8 mouse cellular contexts compared by ENCODE assay signal in the genomic region with DNA sequence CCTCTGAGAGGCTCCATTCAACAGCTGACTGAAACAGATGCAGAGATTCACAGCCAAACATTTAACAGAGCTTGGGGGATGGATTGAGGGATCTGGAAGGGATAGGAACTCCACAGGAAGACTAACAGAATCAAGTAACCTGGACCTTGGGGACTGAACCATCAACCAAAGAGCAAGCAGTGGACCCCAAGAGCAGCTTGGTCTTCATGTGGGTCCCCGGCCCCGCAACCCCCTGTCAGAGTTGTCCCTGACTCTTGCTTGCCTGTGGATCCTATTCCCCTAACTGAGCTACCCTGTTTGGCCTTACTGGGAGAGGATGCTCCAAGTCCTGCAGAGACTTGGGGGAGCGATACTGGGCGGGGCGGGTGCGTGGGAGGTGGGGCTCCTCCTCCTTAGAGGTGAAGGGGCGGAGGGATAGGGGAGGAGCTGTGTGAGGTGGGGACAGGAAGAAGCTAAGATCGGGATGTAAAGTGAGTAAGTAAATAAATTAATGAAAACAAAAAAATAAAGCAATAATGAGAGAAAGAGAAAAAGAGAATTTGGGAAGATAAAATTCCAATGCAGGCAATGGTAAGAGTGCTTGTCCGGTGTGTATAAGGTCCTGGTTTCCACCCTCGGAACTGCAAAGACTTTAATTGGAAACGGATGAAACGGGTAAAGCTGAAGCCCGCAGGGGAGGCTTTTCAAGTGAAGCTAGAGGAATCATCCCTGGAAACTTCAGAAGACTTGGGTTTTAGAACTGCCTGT. TPM values are rescaled to one million over a fixed set of nuclear protein-coding genes. Genes with fewer than 3 reads are reported as not detected.
A peak's percentile ranks its signal among the peaks of the same experiment; 100 is the strongest.
DNase-seq lines count a peak whose midpoint lies in the region; ATAC-seq and TF ChIP-seq lines count a peak whose summit lies in the region.

No protein-coding gene starts in this region.

- DNase-seq in thymus, postnatal 4 days, result peak; percentile 24
- DNase-seq in thymus, adult 18-20 months, result no peak
- no peak for DNase-seq in forebrain, embryonic 11.5 days (ENCODE audit: low spot score)
- no peak for DNase-seq in stomach, postnatal 0 days (ENCODE audit: low spot score)
- no peak for DNase-seq in cerebellum, adult 18-20 months
- DNase-seq in adrenal gland, postnatal 4 days (ENCODE audit: low spot score in 2 of 2), result no peak
- no peak for DNase-seq in thymus, postnatal 36 days

- H3K9ac ChIP-seq in forebrain, embryonic 11.5 days (ENCODE audit: low read length), result no peak overlapping the region
- H3K9ac ChIP-seq in liver, embryonic 12.5 days, result no peak overlapping the region
- H3K9ac ChIP-seq in stomach, postnatal 0 days (ENCODE audit: low read length), result no peak overlapping the region

- H3K4me1 ChIP-seq in forebrain, embryonic 11.5 days (replicated peaks; ENCODE audit: control insufficient read depth, insufficient read depth, low read length), result no peaks in the 10 kb centered on the region
- H3K4me1 ChIP-seq in liver, embryonic 12.5 days, result peaks cover 4% of the 10 kb centered on the region; the same call in 1 of the 2 replicates
- no peaks in the 10 kb centered on the region for H3K4me1 ChIP-seq in stomach, postnatal 0 days (replicated peaks; ENCODE audit: control insufficient read depth, insufficient read depth)

- no peak for TF ChIP-seq CTCF in stomach, postnatal 0 days (IDR thresholded peaks at IDR 0.05; ENCODE audit: low read depth)

- H3K36me3 ChIP-seq in forebrain, embryonic 11.5 days (ENCODE audit: control insufficient read depth, insufficient read depth, low read length), result no peaks in the 10 kb centered on the region
- no peaks in the 10 kb centered on the region for H3K36me3 ChIP-seq in liver, embryonic 12.5 days
- no peaks in the 10 kb centered on the region for H3K36me3 ChIP-seq in stomach, postnatal 0 days (ENCODE audit: control insufficient read depth, insufficient read depth, low read length)

- H3K27me3 ChIP-seq in forebrain, embryonic 11.5 days (ENCODE audit: control insufficient read depth, insufficient read depth, low read length), result no peaks in the 10 kb centered on the region
- 0 out of 2 replicates have a peak, but pooled peaks cover 4% of the 10 kb centered on the region for H3K27me3 ChIP-seq in liver, embryonic 12.5 days (replicated peaks)
- H3K27me3 ChIP-seq in stomach, postnatal 0 days (ENCODE audit: control insufficient read depth, insufficient read depth, low read length), result no peaks in the 10 kb centered on the region

- no peaks in the 10 kb centered on the region for H3K9me3 ChIP-seq in forebrain, embryonic 11.5 days (ENCODE audit: control insufficient read depth, low read length)
- no peaks in the 10 kb centered on the region for H3K9me3 ChIP-seq in liver, embryonic 12.5 days (replicated peaks)
- H3K9me3 ChIP-seq in stomach, postnatal 0 days (ENCODE audit: control insufficient read depth, low read length), result no peaks in the 10 kb centered on the region

- ATAC-seq in forebrain, embryonic 11.5 days (replicated peaks; ENCODE audit: low FRiP score), result no peak
- ATAC-seq in liver, embryonic 12.5 days, result peak; percentile 65; the same call in 1 of the 2 replicates
- ATAC-seq in stomach, postnatal 0 days (ENCODE audit: low FRiP score, low TSS enrichment), result no peak

- H3K4me2 ChIP-seq in forebrain, embryonic 11.5 days (ENCODE audit: low read depth, low read length, severe bottlenecking), result peak overlapping the region; percentile 38; the same call in 1 of the 2 replicates
- peak overlapping the region; percentile 61 for H3K4me2 ChIP-seq in liver, embryonic 12.5 days
- peak overlapping the region; percentile 31 for H3K4me2 ChIP-seq in stomach, postnatal 0 days (replicated peaks; ENCODE audit: low read depth)

- 14% methylated on average over 13 of the region's 13 CpGs for WGBS in forebrain, embryonic 11.5 days
- 18% methylated on average over 13 of the region's 13 CpGs for WGBS in liver, embryonic 12.5 days (ENCODE audit: insufficient replicate concordance)
- 14% methylated on average over 13 of the region's 13 CpGs for WGBS in stomach, postnatal 0 days

- TF ChIP-seq EP300 in stomach, postnatal 0 days (optimal IDR thresholded peaks at IDR 0.05), result no peak

- H3K4me3 ChIP-seq in forebrain, embryonic 11.5 days (ENCODE audit: low read depth, low read length), result peak overlapping the region; percentile 10; the same call in 1 of the 2 replicates
- peak overlapping the region; percentile 35 for H3K4me3 ChIP-seq in liver, embryonic 12.5 days
- H3K4me3 ChIP-seq in stomach, postnatal 0 days (ENCODE audit: low read depth, low read length), result peak overlapping the region; percentile 15; the same call in 1 of the 2 replicates

- no peak overlapping the region for H3K27ac ChIP-seq in forebrain, embryonic 11.5 days (ENCODE audit: low read depth, low read length)
- H3K27ac ChIP-seq in liver, embryonic 12.5 days, result no peak overlapping the region
- no peak overlapping the region for H3K27ac ChIP-seq in stomach, postnatal 0 days (replicated peaks)

RNA-seq across cellular contexts. Expression of a gene that starts 36.7 kb away (rescaled TPM):
- 55.0 and 57.8 TPM in 2 replicates for polyA plus RNA-seq in forebrain, embryonic 11.5 days (2014; fragmentation: Nextera tagmentation; extraction: Ambion mirVana)
- 35.6 and 38.2 TPM in 2 replicates for polyA plus RNA-seq in liver, embryonic 12.5 days (2016; fragmentation: Nextera tagmentation; extraction: Ambion mirVana)
- polyA plus RNA-seq in stomach, postnatal 0 days (2015; fragmentation: Nextera tagmentation; extraction: Ambion mirVana), result 42.9 and 44.9 TPM in 2 replicates
- total RNA-seq in adrenal gland, postnatal 4 days (2021), result 10 to 100 TPM; 80.0 to 84.1 TPM

RNA-seq across cellular contexts. Expression of a gene that starts 46.6 kb away (rescaled TPM):
- polyA plus RNA-seq in forebrain, embryonic 11.5 days (2014; fragmentation: Nextera tagmentation; extraction: Ambion mirVana), result 75.8 and 84.5 TPM in 2 replicates
- 46.4 and 50.7 TPM in 2 replicates for polyA plus RNA-seq in liver, embryonic 12.5 days (2016; fragmentation: Nextera tagmentation; extraction: Ambion mirVana)
- polyA plus RNA-seq in stomach, postnatal 0 days (2015; fragmentation: Nextera tagmentation; extraction: Ambion mirVana), result 69.9 and 72.8 TPM in 2 replicates
- total RNA-seq in adrenal gland, postnatal 4 days (2021), result 10 to 100 TPM; 59.2 to 71.4 TPM
